ENCODE assay signal across 9 mouse cellular contexts in the genomic region with DNA sequence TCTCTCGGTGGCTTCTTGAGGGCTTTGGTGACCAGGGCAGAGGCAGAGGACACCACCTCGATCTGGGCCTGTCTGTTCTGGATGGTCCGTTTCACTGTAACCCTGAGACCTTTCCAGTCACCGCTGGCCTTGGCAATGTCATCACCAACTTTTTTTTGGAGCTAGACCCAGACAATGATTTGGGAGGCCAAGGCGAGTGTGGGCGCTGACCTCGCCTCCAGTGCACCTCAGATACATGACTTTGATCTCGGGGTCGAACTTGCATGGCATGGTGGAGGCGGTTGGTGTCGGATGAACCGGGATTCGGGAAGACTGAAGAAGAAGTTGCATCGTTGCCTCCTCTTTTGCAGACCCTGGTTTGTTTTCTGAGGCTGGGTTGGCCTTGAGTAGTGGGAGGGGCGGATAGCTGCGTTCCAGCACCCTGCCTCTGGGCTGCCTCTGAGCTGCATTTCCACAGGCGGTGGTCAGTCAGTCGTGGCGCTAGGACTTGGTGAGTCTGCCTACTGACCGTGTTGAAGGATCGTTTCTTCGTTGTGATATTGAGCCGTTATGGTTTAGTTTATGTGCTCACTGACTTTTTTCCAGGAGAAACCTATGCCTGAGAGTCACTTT. TPM values are rescaled to one million over a fixed set of nuclear protein-coding genes. Genes with fewer than 3 reads are reported as not detected.
A peak's percentile ranks its signal among the peaks of the same experiment; 100 is the strongest.
DNase-seq lines count a peak whose midpoint lies in the region; ATAC-seq and TF ChIP-seq lines count a peak whose summit lies in the region.
"Had no signal": no experiment of that assay in that cellular context is flagged by ENCODE, and none has a peak within 500 bp of the region (broad histone marks: within the 10 kb centered on the region; RNA-seq: fewer than 3 reads in every experiment).

No protein-coding gene starts in this region.

- H3K27ac ChIP-seq in gastrocnemius, adult 2 months: peak overlapping the region; percentile 78
- peak overlapping the region; percentile 85 for H3K27ac ChIP-seq in lung, embryonic 15.5 days
- H3K27ac ChIP-seq in embryonic facial prominence, embryonic 13.5 days: peak overlapping the region; percentile 40
- H3K27ac ChIP-seq in olfactory bulb, adult 2 months (ENCODE audit: insufficient read depth, low read depth, low read length): peak overlapping the region; percentile 95

- peak overlapping the region; percentile 15; the same call in 1 of the 2 replicates for H3K4me2 ChIP-seq in lung, embryonic 15.5 days
- H3K4me2 ChIP-seq in embryonic facial prominence, embryonic 13.5 days: no peak overlapping the region

- no peak for ATAC-seq in lung, embryonic 15.5 days (ENCODE audit: borderline replicate concordance, extremely low read depth, low FRiP score, low TSS enrichment)
- no peak for ATAC-seq in embryonic facial prominence, embryonic 13.5 days (ENCODE audit: insufficient number of reproducible peaks, insufficient read depth, low FRiP score, low TSS enrichment, low read depth)
- no peak for ATAC-seq in granulocyte monocyte progenitor cell, adult 5-6 weeks (replicated peaks; ENCODE audit: poor library complexity, severe bottlenecking)

- intact Hi-C loops in gastrocnemius, adult 2 months (cut with DNase I): loop anchor here (5.0 kb wide), 1 partner anchor 32 kb away; no protein-coding TSS in a partner anchor
- intact Hi-C loops in left cerebral cortex, postnatal 4 days (cut with DNase I): loop anchor here (10.0 kb wide), 1 partner anchor 60 kb away; no protein-coding TSS in a partner anchor

- H3K27me3 ChIP-seq in lung, embryonic 15.5 days: no peaks in the 10 kb centered on the region
- H3K27me3 ChIP-seq in embryonic facial prominence, embryonic 13.5 days: no peaks in the 10 kb centered on the region

- WGBS in lung, embryonic 15.5 days: 56% methylated on average over 23 of the region's 23 CpGs
- 72% methylated on average over 23 of the region's 23 CpGs for WGBS in embryonic facial prominence, embryonic 13.5 days
- 35% methylated on average over 23 of the region's 23 CpGs for WGBS in olfactory bulb, adult 2 months

- H3K4me1 ChIP-seq in lung, embryonic 15.5 days: peaks cover 53% of the 10 kb centered on the region
- peaks cover 52% of the 10 kb centered on the region for H3K4me1 ChIP-seq in embryonic facial prominence, embryonic 13.5 days
- H3K4me1 ChIP-seq in olfactory bulb, adult 2 months (ENCODE audit: control insufficient read depth, insufficient read depth, low read length): peaks cover 74% of the 10 kb centered on the region

- no peak for TF ChIP-seq CTCF in gastrocnemius, adult 2 months (IDR thresholded peaks at IDR 0.05)
- no peak for TF ChIP-seq CTCF in olfactory bulb, adult 2 months (IDR thresholded peaks at IDR 0.05; ENCODE audit: insufficient read depth, low read depth, low read length)

- peaks cover 4% of the 10 kb centered on the region; the same call in 1 of the 2 replicates for H3K36me3 ChIP-seq in lung, embryonic 15.5 days
- peaks cover 14% of the 10 kb centered on the region for H3K36me3 ChIP-seq in embryonic facial prominence, embryonic 13.5 days

- TF ChIP-seq POLR2A in olfactory bulb, adult 2 months (IDR thresholded peaks at IDR 0.05; ENCODE audit: insufficient read depth, low read depth, low read length): no peak

- H3K4me3 ChIP-seq in gastrocnemius, adult 2 months: peak overlapping the region; percentile 47
- no peak overlapping the region for H3K4me3 ChIP-seq in lung, embryonic 15.5 days
- no peak overlapping the region for H3K4me3 ChIP-seq in embryonic facial prominence, embryonic 13.5 days
- H3K4me3 ChIP-seq in olfactory bulb, adult 2 months (ENCODE audit: insufficient read depth, low read depth, low read length): no peak overlapping the region

- H3K9ac ChIP-seq in lung, embryonic 15.5 days: no peak overlapping the region
- no peak overlapping the region for H3K9ac ChIP-seq in embryonic facial prominence, embryonic 13.5 days

- no peaks in the 10 kb centered on the region for H3K9me3 ChIP-seq in lung, embryonic 15.5 days
- no peaks in the 10 kb centered on the region for H3K9me3 ChIP-seq in embryonic facial prominence, embryonic 13.5 days

- DNase-seq in gastrocnemius, adult 2 months: no peak
- DNase-seq in gastrocnemius, postnatal 4 days (ENCODE audit: low spot score in 2 of 2): no peak
- DNase-seq in lung, postnatal 25 days (ENCODE audit: low spot score): no peak
- DNase-seq in left cerebral cortex, postnatal 4 days: no peak
- DNase-seq: liver had no signal

RNA-seq across cellular contexts. Expression of gene Sec14l1, which starts 19.9 kb away (rescaled TPM):
- 10 to 100 TPM; 52.3 to 52.8 TPM for total RNA-seq in gastrocnemius, adult 2 months (2021)
- total RNA-seq in gastrocnemius, postnatal 4 days (2021): 100 to 1,000 TPM; 134 to 144 TPM
- polyA plus RNA-seq in lung, embryonic 15.5 days (2015; fragmentation: Nextera tagmentation; extraction: Ambion mirVana): 68.9 and 73.9 TPM in 2 replicates
- 44.3 and 47.3 TPM in 2 replicates for polyA plus RNA-seq in embryonic facial prominence, embryonic 13.5 days (2015; fragmentation: Nextera tagmentation; extraction: Ambion mirVana)
- not detected in 2 replicates for polyA plus RNA-seq in olfactory bulb, adult 2 months (2012; ENCODE audit: insufficient read depth, insufficient read length, low replicate concordance, missing spikeins)
- 10.8 and 13.3 TPM in 2 replicates for total RNA-seq in granulocyte monocyte progenitor cell, adult 5-6 weeks (2014; fragmentation: Nextera tagmentation)
- 9.8 and 12.8 TPM in 2 replicates for total RNA-seq in granulocyte monocyte progenitor cell, adult 5-6 weeks (2017)
- total RNA-seq in left cerebral cortex, postnatal 4 days (2021): 100 to 1,000 TPM; 127 to 130 TPM

Comparison
In these comparisons a context has a peak if more than half of its experiments do, and no peak if none do; other contexts are left out.
1. H3K27ac ChIP-seq: peak in every context shown above with its lines; median percentile 95 in olfactory bulb, adult 2 months; 85 in lung, embryonic 15.5 days; 78 in gastrocnemius, adult 2 months; 40 in embryonic facial prominence, embryonic 13.5 days.